Mouse (Mus musculus): ENCODE data around the gene Gar1.
A peak's percentile ranks its signal among the peaks of the same experiment; 100 is the strongest.

Gar1 gene

GRCm38 (mm10) chr3:129831035-129831568 lies at the start of gene Gar1:
Gar1 (minus strand) TSS chr3:129831396.
- ATAC-seq (ENCODE audit: low TSS enrichment), result peak; percentile 96

- ATAC-seq (ENCODE audit: low TSS enrichment), result no peak
Measured at GRCm38 (mm10) chr3:129879913-129880312, 48.7 kb upstream of the Gar1 start.

DNA sequence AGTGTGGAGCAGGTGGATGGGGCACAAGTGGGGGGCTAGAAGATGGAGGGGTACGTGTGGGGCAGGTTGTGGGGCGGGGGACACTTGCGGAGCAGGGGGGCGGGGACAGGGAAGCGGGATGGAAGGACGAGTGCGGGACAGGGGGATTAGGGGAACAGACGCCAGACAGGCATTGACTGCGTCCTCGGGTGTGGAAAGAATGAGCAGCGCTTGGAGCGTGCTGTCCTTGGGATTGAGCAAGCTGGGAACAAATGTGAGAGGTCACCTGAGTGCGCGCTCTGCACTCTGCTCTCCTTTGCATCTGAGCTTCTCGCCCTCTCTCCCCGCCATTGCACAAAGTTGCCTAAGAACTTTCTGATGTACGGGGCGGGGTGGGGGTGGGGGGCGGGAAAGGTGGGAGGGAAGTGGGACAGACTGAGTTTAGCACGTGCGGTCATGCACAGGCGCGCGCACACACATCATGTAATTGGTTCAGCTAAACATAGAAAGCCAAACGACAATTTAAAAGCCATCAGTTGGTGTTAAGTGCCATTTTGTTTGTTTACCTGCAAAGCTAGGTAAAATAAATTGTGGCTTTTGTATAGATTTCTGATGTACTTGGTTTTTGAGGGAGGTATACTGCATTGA lies 48.0 kb upstream of the Gar1 start:
- no peak for ATAC-seq (ENCODE audit: low TSS enrichment)

DNA sequence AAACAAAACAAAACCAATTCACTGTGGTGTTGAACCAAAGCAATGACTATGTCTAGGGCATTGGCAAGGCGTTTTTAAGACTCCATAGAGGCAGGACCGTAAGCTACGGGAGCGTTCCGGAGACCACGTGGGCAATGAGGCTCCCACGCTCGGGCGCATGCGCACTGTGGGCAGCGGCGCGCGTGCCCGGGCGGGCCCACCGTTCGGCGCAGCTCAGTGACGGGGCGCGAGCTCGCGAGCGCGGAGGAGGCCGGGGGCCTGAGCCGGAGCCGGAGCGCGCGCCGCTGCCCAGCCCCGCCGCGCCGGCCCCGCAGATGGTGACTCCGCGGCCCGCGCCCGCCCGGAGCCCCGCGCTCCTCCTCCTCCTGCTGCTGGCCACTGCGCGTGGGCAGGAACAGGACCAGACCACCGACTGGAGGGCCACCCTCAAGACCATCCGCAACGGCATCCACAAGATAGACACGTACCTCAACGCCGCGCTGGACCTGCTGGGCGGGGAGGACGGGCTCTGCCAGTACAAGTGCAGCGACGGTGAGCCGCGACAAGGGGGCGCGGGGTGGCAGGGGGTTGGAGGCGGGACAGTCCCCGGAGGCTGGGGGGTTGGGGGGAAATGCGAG lies 47.3 kb upstream of the Gar1 start, which contains the start of gene Pla2g12a:
Pla2g12a (plus strand) TSS at position 202 of the 617 bp plus-strand sequence.
- peak; percentile 97 for ATAC-seq (ENCODE audit: low TSS enrichment)

DNA sequence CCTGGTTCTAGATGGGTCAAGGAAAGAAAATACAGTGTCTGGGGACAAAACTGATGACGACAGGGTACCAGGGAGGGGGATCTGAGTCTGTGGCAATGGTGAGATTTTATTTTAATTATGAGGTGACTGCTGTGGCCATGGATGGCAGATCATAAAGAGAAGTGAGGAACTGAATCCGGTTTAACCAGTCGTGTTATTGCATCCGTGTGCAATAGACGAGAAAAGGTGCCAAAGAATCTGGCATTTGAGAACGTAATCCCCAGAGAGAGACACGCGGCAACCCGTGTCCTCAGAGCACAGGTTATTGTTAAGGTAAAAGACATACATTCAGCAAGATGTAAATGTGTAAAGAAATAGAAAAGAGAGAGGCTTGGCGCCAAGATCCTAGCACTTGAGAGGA lies 46.1 kb upstream of the Gar1 start:
- no peak for ATAC-seq (ENCODE audit: low TSS enrichment)

DNA sequence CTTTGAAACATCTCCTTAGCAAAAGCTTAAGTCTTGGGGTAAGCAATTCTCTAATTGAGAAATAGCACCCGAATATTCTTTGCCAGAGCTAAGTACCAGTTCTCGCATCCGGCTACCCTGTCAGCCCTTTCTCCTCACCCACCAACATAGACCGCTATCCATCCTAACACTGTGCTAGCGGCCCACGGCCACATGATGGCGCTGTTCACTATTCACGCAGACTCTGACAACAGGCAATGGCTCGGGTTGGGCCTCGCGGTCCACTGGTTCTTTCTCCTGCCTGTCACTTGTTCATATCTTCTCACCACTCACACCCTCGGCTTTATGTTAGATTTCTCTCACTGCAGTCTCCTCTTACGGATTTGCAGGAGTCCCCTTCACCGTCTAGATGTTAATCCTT lies 32.5 kb upstream of the Gar1 start:
- peak; percentile 55; the same call in 1 of the 2 replicates for ATAC-seq (ENCODE audit: low TSS enrichment)

GRCm38 (mm10) chr3:129862592-129862991 lies 31.4 kb upstream of the Gar1 start:
- no peak for ATAC-seq (ENCODE audit: low TSS enrichment)

DNA sequence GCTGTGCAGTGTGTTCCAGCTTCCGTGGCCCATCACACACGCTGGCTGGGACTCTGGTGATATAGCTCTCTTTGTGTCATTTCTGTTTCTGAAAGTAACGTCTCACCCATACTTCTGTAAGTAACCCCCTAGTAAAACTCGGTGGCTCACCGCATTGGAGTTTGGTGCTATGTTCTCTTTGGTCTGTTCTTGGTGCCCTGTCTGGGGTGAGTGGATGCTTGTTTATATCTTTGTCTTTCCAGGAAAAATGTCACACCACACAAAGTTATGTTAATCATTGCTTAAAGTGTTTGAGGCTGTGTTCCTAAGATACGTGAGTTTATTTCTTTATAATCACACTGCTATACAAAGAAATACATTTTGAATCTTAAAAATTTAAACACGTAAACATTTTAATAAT lies 15.7 kb upstream of the Gar1 start:
- ATAC-seq (ENCODE audit: low TSS enrichment), result no peak

DNA sequence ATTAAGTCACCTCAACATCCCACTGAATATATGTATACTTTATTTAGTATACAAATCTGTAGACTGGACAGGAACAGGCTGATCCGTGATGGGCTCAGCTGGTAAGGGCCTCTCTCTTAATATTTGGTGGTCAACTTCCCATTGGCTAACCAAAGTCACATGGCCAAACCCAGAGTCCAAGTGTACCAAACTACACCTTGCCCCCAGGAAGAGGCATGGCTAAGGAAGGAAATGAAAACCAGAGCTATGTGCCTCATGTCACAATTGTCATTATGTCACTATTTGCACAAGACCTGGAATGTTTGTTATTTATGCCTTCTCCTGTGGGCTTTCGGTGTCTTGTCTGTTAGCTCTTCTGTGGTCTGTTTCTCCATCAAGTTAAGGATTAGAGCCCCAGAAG lies 14.7 kb upstream of the Gar1 start:
- no peak for ATAC-seq (ENCODE audit: low TSS enrichment)

- no peak for ATAC-seq (ENCODE audit: low TSS enrichment)
Measured at GRCm38 (mm10) chr3:129838017-129838416, 6.8 kb upstream of the Gar1 start.

GRCm38 (mm10) chr3:129836965-129837364 lies 5.8 kb upstream of the Gar1 start:
- ATAC-seq (ENCODE audit: low TSS enrichment), result no peak

GRCm38 (mm10) chr3:129836051-129836697 lies 5.0 kb upstream of the Gar1 start:
- no peak for ATAC-seq (ENCODE audit: low TSS enrichment)

GRCm38 (mm10) chr3:129835388-129835934 lies 4.3 kb upstream of the Gar1 start, which contains the start of gene Cfi:
Cfi (plus strand) TSS chr3:129835884.
- no peak for ATAC-seq (ENCODE audit: low TSS enrichment)

DNA sequence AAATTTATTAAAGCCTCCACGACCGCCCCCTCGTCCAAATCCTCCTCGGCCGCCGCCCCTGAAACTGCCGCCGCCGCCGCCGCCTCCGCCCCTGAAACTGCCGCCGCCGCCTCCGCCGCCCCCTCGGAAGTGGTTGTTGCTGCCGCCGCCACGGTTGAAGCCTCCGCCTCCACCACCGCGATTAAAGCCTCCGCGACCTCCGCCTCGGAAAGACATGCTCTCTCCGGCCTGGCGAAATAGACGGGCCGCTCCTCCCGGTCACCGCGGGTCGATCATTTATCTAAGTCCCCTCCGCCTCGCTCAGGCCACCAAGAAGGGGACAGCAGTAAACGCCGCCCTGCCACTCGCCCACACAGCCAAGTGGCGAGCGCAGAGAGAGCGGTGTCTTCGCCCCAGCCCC lies 570 bp downstream of the Gar1 start:
- ATAC-seq (ENCODE audit: low TSS enrichment), result no peak

DNA sequence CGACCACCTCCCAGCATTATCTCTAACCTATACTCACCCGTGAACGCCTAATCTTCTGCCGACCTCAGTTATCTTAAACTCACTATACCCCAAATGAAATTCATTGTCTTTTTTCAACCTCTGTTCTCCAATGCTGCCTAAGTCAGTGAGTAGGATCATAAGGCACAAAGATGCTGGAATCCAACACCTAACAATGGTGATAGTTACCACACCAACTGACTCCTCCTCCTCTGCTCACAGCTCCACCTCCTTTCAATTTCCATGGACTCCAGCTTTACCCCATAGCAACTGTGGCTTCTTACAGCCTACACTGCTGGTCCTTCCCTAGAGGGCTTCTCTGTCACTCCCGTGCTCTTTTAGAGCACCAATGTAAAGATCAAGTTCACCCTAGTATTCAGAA lies 3.5 kb downstream of the Gar1 start:
- ATAC-seq (ENCODE audit: low TSS enrichment), result no peak

DNA sequence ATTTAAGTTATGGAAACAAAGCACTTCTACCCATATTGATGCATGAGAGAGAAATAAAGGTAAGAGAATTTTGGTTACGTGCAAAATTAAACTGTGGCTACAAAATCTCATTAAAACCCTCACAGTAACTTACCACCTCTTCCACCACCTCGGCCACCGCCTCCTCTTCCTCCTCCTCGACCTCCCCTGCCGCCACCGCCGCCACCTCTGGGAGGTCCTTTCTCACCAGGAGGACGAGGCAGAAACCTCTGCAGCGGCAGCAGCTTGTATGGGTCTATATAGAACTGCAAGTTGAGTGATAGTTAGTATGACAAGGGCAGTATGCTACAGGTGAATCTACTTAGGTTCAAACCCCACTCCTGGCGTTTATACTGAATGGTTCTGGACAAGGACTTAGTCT lies 4.5 kb downstream of the Gar1 start:
- ATAC-seq (ENCODE audit: low TSS enrichment), result no peak

DNA sequence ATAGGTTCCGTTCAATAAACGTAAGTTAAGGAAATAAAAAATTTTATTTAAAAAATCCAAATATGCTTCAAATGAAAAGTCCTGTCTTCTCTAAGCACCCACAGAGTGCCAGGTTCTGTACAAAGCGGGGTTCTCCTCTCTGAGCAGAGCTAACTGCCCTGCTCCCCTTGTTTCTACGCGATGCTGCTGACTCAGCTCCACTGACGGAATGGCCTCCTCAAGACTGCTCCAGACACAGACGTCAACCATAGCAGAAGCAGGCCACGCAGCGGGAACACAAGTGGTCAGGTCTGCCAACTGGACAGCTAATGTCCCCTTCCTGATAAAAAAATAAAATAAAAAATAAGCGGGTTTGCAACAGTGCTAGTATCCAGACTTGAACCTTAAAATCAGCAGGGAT lies 6.3 kb downstream of the Gar1 start:
- ATAC-seq (ENCODE audit: low TSS enrichment), result no peak

DNA sequence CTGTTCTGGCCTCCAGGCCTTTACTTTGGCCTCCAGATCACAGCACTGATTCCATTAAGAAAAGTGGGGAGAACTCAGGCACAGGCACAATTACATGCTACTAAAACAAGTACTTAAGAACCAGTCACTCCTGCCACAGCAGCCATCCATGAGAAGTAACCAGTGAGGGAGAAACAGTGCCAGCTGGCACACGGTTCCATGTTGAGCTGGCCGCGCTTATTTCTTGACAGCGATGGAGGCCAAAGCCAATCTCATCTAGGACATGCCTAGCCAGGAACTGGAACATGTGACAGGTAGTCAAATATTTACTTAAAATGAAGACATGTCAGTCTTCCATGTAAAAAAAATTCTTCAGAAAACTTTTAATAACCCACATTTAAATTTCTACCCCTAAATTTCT lies 7.0 kb downstream of the Gar1 start:
- ATAC-seq (ENCODE audit: low TSS enrichment), result no peak

DNA sequence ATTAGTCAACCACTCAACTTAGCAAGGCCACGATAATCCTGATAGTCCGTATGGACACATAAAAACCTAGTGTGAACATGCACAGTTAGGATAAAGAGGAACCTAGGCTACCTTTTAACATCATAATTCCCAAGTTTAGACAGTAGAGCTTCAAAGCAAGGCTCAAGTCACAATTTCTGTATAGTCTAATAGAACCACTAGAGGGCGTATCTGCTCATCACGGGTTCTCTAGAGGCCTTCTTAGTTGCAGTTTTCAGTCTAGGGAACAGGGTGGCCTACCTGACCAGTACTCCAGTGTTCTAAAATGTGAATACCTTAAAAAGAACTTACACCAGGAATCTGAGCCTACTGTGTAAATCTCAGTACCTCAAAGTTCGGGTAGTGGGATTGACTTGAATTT lies 7.9 kb downstream of the Gar1 start:
- ATAC-seq (ENCODE audit: low TSS enrichment), result peak; percentile 88

- no peak for ATAC-seq (ENCODE audit: low TSS enrichment)
Measured at GRCm38 (mm10) chr3:129822206-129822775, 8.9 kb downstream of the Gar1 start, which contains the start of gene Rrh. Rrh (minus strand) TSS chr3:129822587.

- no peak for ATAC-seq (ENCODE audit: low TSS enrichment)
Measured at GRCm38 (mm10) chr3:129821736-129822135, 9.5 kb downstream of the Gar1 start.

- peak; percentile 53; the same call in 1 of the 2 replicates for ATAC-seq (ENCODE audit: low TSS enrichment)
Measured at GRCm38 (mm10) chr3:129820847-129821246, 10.3 kb downstream of the Gar1 start.

All from frontal cortex, adult (tissue).